Mouse (Mus musculus) G1E (cell line): ENCODE results near the gene Cd4.

ENCODE experiments used
- CTCF ChIP-seq: IDR thresholded peaks from 2 replicates; pipeline ENCODE4 v1.5.1; 2012; ENCODE audit warnings: low read depth, low read length, inconsistent platforms, mixed read lengths
- GATA1 ChIP-seq: IDR thresholded peaks from 2 replicates; pipeline ENCODE4 v1.6.1; 2012; ENCODE audit warnings: borderline replicate concordance, low read length, inconsistent platforms, mixed read lengths
- POLR2AphosphoS5 ChIP-seq: IDR thresholded peaks from 2 replicates; pipeline ENCODE4 v1.6.1; 2012; ENCODE audit warnings: low read depth, low read length, inconsistent platforms; ENCODE audit not compliant: insufficient replicate concordance

- TF ChIP-seq GATA1 (no peak), CTCF (no peak), POLR2AphosphoS5 (no peak)
Observed at GRCm38 (mm10) chr6:124921539-124921938, 33.5 kb upstream of the Cd4 start.
